Mouse (Mus musculus) cerebellum, postnatal 10 days (tissue): ENCODE results near the gene Arnt2.
A peak's percentile ranks its signal among the peaks of the same experiment; 100 is the strongest.

Source experiments
- DNase-seq, 2 experiments: peaks; one replicate each; pipeline ENCODE4 v3.0.0; 2021; ENCODE audit warnings: mixed read lengths in 2 of 2

Arnt2 gene

GRCm38 (mm10) chr7:84409896-84410521 lies at the start of gene Arnt2:
Gene Arnt2, minus strand, starts transcription at chr7:84410176.
- DNase-seq, result peak; percentile 86 to 89

GRCm38 (mm10) chr7:84451681-84452080 lies 41.7 kb upstream of the Arnt2 start:
- no peak for DNase-seq

GRCm38 (mm10) chr7:84449066-84449465 lies 39.1 kb upstream of the Arnt2 start:
- peak; percentile 87 to 93 for DNase-seq

DNA sequence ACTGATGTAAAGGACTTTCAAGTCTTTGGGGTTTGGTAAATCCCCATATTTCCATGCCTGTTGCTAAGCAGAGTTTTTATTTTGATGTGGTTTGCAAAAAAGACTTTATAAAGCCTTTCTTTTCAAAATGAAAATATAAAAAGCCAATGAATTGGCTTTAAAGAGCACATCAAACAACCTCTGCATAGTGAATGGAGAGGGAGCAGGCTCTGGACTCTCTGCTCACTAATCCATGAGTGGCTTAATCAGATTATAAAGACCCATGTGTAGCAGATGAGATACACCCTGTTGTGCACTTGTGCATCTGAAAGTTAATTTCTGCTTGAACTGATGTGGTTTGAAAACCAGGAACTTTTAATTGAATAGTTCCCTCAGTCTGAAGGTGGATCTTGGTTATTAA lies 38.5 kb upstream of the Arnt2 start:
- no peak for DNase-seq

DNA sequence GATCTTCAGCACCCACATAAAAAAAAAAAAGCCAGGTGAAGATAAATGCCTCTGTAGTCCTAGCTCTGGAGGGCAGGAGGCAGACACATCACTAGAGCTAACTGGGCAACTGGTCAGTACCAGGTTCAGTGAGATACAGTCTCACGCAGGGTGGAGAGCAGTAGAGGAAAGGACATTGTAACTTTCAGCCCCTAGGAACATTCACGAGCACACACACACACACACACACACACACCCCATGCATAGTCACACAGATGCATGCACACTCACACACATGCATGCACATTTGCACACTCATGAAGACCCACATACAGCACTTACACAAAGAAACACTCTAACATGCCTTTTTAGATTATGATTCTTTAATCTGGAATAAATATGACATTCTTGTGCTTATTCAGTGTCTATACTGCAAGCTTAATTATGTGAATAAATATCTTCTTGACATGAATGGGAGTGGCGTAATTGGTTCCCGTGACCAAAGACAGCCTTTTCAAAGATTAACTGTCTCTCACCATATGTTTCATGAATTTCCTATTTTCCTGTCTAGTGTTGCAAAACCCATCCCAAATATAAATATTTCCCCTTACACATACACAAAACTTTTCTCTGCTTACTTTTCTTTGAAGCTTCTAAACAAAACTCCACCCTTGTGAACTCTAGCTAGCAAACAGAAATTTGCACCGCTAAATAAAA lies 37.9 kb upstream of the Arnt2 start:
- no peak for DNase-seq

DNA sequence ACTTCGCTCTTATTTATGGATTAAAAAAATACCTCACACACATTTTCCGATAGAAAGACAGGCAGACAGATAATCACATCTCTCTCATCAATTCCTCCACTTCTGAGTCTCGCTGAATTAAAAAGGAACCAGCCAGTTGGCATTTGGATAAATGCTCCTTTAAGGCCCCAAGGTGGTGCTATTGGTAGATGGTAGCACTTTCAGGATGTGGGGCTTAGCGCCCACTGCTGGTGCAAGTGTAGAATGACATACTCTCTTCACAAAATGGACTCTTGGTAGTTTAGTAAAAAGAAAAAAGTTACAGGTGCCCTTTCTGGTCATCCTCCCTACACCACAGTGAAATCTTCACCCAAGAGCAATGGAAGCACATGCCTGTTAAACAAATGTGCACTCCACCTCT lies 37.1 kb upstream of the Arnt2 start:
- DNase-seq, result peak; percentile 67 to 74

GRCm38 (mm10) chr7:84442343-84442911 lies 32.5 kb upstream of the Arnt2 start:
- DNase-seq, result no peak

DNA sequence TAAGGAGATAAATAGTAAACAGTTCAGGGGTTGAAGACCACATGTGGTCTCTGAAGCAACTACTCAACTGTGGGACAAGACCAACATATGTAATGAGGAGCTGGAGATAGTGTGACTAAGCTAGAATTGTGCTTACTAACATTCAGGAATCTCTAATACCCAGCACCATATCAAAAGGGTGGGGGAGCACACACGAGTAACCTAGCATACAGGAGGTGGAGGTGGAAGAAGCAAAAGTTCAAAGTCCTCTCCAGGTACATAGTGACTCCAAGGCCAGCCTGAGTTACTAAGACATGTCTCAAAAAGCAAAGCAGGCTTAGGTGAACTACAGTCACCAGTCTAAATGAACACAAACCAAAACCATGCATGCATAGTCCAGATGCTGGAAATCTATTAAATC lies 29.6 kb upstream of the Arnt2 start:
- DNase-seq, result no peak

DNA sequence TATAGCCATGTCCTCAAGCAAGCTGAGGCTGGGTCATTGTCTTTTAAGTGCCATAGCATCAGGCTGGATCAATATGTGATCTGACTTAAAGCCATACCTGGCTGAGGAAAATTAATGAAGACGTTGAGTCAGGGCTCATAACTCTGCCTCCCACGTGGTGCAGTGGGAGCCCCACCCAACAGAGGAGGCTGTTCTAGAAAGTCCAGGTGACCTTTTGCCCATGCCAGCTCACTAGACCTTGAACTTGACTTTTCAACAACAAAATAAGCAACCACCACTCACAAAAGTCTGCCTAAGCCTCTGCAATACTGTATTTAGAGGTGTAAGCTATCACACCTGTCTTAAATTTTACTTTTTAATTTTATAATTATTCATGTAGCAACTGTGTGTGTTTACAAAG lies 24.9 kb upstream of the Arnt2 start:
- no peak for DNase-seq

- DNase-seq, result no peak
Measured at GRCm38 (mm10) chr7:84432151-84432550, 22.2 kb upstream of the Arnt2 start.

GRCm38 (mm10) chr7:84427221-84427620 lies 17.2 kb upstream of the Arnt2 start:
- no peak for DNase-seq

GRCm38 (mm10) chr7:84424670-84425385 lies 14.9 kb upstream of the Arnt2 start:
- peak; percentile 52 to 59 for DNase-seq

DNA sequence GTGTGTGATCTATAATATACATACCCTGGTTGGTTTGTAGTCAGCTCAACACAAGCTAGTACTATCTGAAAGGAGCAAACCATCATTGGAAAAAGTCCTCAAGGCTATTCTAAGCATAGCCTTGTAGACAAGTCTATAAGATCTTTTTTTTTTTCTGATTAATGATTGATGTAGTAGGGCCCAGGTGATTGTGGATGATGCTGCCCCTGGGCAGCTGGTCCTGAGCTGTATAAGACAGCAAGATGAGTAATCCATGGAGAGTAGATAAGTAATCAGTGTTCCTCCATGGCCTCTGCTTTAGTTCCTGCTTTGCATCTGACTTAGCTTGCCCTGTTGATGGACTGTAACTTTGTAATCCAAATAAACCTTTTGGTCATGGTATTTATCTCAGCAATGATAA lies 11.8 kb upstream of the Arnt2 start:
- DNase-seq, result no peak

DNA sequence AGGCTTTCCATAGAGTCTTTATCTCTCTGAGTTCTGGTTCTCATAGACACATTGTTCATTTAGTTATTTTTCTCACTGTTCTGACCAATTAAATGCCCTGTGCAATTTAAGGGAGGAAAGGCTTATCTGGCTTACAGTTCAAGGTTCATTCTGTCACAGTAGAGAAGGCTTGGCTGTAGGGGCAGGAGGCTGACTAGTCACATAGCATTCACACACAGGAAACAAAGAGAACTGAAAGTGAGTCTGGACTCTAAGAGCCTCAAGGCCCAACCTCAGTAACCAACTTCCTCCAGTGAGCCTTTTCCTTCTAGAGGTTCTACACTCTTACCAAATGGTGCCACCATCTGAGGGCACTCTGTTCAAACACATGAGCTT lies 11.3 kb upstream of the Arnt2 start:
- no peak for DNase-seq

- DNase-seq, result no peak
Measured at GRCm38 (mm10) chr7:84420581-84421290, 10.8 kb upstream of the Arnt2 start.

DNA sequence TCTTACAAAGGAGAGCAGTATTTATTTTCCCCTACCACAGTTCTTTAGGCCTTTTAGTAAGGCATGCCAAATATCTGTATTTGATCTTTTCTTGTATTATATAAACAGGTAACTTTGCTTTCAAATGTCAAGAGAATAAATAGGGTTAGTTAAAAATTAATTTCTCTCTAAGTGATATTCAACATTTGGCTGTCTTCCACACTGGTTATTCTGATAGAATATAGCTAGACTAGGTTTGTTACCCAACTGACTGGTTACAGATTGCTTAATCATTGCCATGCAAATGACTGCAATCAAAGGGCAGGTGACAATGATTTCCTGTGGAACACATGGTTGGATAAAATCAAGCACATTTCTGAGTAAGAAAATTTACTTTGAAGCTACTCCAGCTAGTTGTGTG lies 7.5 kb upstream of the Arnt2 start:
- DNase-seq, result no peak

- DNase-seq, result no peak
Measured at GRCm38 (mm10) chr7:84412570-84412969, 2.6 kb upstream of the Arnt2 start.

GRCm38 (mm10) chr7:84409241-84409895 lies 608 bp downstream of the Arnt2 start:
- peak; percentile 55 to 81 for DNase-seq

DNA sequence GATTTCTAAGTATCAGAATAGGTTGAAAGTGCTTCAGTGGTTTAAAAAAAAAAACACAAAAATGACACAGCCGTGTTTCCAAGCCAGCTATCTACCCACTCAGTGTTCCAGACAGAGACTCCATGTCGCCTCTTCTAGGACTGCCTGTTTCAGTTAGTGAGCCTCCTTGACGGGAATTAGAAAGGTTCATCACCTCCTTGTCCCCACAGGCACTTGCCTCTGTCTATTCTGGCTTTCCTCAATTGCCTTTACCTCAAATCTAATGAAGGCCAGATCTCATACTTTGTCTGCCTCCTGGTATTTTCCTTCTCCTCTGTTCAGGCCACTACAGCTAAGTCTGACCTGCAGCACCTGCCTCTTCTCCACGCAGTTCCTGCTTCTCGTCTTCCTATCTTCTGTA lies 1.7 kb downstream of the Arnt2 start:
- DNase-seq, result no peak

- DNase-seq, result no peak
Measured at GRCm38 (mm10) chr7:84403371-84403770, 6.6 kb downstream of the Arnt2 start.

- DNase-seq, result peak; percentile 35 to 51
Measured at GRCm38 (mm10) chr7:84401641-84402455, 8.1 kb downstream of the Arnt2 start.

DNA sequence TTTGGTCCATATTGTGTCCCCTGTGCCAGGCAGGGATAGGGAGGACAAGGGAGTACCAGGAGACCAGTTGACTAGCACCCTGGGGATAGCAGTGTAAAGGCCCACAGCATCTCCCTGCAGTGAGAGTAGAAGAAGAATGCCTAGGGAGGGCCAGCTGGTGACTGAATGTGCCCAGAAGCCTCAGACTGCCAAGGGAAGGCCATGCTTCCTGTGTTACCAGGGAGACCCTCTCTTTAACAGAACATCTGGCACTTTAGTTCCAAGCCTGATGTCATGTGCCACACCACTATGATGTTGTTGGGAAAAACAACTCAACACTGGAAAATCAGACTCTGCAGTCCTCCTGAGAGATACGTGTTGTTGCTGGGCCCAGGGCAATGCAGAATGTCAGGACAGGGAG lies 12.7 kb downstream of the Arnt2 start:
- DNase-seq, result peak; percentile 12 to 30
